Mouse (Mus musculus): ENCODE measurements at regions not wholly inside any gene's neighbourhood (a gene's known extent, or its start where the extent isn't known, plus 50 kb on each side); places are given as distances from the start of the nearest gene placed in this dataset.

DNA sequence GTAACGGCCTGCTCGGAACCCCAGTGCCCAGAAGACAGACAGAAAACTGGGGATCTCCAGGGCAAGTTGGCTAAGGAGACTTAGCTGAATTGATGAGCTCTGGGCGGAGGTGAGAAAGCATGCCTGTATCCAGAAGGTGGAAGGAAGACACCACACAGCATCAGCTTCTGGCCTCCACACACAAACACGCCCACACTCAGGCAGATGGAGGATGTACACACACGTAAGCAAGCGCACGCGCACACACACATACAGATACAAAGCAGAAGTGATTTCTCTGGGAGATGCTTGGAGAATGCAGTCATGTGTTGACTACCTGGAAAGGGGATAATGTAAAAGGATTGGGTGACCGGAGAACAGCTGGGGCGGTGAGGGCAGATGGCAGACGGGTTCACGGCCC, 171.2 kb upstream of the Jarid2 start:
- no peak for DNase-seq (ENCODE audit: low spot score)

- no peak for DNase-seq (ENCODE audit: low spot score)
Observed at GRCm38 (mm10) chr13:44558491-44559177, 170.6 kb upstream of the Jarid2 start.

DNA sequence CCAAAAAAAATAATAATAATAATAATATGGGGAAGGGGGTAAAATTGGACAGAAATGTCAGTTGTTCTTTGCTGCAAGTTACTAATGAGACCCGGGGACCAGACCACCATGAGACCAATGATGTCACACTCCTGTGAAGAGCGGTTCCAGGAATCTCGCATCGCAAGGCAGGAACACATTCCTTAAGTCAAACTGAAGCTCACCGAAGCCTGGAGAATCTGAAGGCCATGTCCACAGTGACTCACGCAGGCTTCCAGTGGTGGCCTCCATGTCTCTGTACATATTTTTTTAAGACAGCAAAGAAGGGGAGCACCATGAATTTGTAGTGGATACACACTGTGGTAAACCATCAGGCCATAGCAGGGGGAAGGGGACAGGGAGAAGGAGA, 170.1 kb upstream of the Jarid2 start:
- DNase-seq (ENCODE audit: low spot score): no peak

DNA sequence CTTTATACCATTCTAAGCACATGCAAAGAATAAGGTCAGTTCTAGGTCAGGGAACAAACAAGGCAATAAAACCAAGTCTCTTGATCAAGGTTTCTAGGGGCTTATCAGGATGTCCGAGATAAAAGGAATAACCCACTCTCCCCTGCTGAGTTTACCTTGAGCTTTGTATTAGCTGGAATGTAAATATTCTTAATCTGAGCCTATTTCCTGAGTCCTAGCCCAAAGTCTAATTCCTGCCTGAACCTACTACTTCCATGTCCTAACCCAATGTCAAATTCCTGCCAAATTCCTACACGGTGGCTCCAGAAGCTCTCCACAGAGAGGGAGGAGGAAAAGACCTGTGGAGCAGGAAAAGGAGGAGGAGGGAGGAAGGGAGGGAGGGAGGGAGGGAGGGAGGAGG, 169.6 kb upstream of the Jarid2 start:
- DNase-seq (ENCODE audit: low spot score): no peak

DNA sequence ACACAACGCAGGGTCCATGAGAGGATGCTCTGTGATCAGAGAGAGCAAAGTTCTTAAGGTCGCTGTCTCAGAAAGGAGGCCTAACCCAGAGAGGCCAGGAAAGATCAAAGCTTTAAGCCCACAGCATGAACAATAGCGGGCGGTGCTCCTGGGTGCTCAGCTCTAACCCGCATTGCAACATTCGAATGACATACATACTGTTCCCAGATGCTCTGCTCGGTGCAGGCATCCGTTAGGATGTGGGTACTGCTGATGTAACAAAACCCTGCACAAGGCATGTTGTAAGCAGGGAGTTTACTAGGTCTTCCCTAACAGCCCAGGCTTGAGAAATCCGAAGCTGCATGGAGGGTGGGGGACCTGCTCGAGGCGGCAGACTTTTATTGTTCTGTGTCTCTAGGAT, 164.6 kb upstream of the Jarid2 start:
- DNase-seq (ENCODE audit: low spot score): no peak

DNA sequence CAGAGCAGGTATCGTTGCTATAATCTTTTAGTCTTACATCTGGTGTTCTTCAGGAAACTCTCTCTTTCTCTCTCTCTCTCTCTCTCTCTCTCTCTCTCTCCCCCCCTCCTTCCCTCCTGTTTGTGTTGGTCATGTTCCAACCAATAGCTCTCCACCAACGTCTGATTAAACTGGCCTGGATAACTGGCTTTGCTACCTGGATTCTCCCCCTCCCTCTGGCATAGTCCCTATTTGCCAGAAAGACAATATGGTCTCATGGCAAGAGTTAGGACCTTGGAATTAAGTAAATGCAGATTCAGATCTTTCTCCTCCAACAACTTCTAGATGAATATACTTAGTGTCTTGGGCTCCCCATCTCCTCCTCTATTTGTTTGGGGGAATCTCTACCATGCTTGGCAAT, 161.6 kb upstream of the Jarid2 start:
- DNase-seq (ENCODE audit: low spot score): no peak

DNA sequence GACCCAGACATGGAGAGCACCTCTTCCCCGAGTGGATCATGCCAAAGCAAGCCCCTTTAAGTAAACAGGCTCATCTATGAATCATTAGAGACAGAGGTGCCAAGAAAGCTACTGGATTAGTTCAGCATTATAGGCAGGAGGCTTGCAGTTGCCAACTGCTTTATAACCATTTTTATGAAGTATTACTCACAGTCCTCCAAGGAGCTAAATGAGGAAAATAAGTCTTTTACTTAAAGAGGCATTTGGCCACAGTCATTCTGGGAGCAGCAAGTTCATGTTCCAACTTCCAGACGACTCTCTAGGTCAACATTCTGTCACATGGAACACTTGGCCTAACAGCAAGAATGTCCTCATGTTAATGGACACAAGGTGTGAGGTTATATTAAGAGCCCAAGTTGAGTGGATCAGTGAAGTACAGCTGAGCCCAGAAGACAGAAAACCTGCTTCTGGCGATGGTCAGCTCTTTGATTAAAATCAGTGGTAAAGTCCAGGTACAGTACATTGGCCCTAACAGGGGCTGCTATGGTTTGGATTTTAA, 160.0 kb upstream of the Jarid2 start:
- no peak for DNase-seq (ENCODE audit: low spot score)

- DNase-seq (ENCODE audit: low spot score): no peak
Observed at GRCm38 (mm10) chr13:44573463-44573862, 155.8 kb upstream of the Jarid2 start.

GRCm38 (mm10) chr13:44579215-44579614, 150.1 kb upstream of the Jarid2 start:
- DNase-seq (ENCODE audit: low spot score): no peak

DNA sequence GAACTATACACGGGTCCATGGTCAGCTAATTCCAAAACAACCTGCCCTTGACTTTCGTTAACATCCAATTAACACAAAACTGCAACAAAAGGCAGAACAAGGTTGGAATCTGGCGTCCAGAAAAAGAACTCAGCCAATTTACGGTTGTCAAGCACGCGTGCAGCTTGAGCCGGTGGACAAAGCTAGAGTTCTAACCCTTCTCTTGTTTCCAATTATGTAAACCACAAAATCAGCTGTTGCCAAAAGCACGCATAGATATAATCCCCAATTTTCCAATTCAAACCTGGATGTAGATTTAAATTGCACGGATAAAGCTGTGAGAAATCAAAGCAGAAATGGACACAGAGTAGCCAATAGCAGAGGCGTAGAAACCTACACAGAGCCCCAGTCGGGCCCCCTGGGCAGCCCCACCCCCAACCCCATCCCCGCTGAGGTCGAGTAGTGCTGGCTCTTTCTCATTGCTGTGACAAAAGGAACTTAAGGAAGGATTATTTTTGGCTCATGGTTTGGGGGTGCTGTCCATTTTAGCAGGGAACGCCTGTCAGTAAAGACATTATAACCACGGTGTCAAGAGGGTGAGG, 149.0 kb upstream of the Jarid2 start:
- DNase-seq (ENCODE audit: low spot score): no peak

GRCm38 (mm10) chr13:44580767-44581166, 148.5 kb upstream of the Jarid2 start:
- no peak for DNase-seq (ENCODE audit: low spot score)

GRCm38 (mm10) chr13:44581947-44582766, 147.1 kb upstream of the Jarid2 start:
- DNase-seq (ENCODE audit: low spot score): no peak

DNA sequence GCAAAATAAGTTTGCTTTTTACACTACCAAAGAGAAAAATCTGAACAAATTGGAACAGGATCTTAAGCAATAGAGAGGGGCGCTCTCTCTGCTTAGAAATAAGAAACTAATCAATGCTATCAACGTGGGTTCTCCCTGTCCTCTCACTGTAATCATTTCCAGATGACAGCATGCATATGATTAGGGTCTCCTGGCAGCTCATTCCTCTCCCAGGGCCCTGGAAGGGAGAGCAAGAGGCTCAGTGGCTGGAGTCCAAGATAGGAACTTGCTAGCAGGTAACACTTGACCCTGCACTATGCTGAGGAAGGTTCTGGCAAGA, 146.5 kb upstream of the Jarid2 start:
- no peak for DNase-seq (ENCODE audit: low spot score)

DNA sequence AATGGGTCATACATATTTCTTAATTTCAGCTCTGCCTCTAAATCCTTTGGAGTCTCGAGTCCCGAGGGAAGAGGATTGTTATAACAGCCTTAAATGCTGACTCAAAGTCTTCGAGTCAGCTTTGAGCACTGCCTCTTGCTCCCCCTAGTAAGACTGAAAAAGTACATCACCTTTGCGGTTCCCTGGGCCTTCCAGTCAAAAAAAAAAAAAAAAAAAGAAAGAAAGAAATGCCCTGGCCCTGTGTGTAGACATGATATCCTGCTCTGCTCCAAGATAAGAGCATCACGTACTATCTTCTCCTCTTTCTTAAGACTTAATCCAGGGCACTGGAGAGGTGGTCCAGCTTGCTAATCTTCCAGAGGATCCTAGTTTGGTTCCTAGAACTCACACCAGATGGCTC, 145.7 kb upstream of the Jarid2 start:
- no peak for DNase-seq (ENCODE audit: low spot score)

- DNase-seq (ENCODE audit: low spot score): no peak
Observed at GRCm38 (mm10) chr13:44584151-44584550, 145.1 kb upstream of the Jarid2 start.

- DNase-seq (ENCODE audit: low spot score): no peak
Observed at GRCm38 (mm10) chr13:44584551-44584950, 144.7 kb upstream of the Jarid2 start.

- no peak for DNase-seq (ENCODE audit: low spot score)
Observed at GRCm38 (mm10) chr13:44587846-44588245, 141.4 kb upstream of the Jarid2 start.

DNA sequence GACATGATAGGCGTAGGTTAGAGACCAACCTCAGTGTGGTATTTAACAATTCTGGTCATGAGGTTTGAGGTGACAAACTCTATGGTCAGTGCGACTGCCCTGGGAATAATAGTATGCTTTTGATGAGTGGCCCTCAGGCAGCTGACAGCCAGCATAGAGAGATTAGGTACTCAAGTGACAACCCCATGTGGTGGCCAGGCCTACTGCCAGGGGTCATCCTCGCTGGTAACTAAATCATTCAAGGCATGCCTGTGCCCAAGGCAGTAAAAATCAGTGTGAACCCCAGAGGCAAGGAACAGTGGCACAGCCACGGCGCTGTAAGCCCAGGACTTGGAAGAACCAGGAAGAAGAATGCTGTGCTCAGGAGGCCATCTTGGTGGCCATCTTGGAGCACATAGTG, 134.6 kb upstream of the Jarid2 start:
- no peak for DNase-seq (ENCODE audit: low spot score)

- no peak for DNase-seq (ENCODE audit: low spot score)
Observed at GRCm38 (mm10) chr13:44597666-44598065, 131.6 kb upstream of the Jarid2 start.

DNA sequence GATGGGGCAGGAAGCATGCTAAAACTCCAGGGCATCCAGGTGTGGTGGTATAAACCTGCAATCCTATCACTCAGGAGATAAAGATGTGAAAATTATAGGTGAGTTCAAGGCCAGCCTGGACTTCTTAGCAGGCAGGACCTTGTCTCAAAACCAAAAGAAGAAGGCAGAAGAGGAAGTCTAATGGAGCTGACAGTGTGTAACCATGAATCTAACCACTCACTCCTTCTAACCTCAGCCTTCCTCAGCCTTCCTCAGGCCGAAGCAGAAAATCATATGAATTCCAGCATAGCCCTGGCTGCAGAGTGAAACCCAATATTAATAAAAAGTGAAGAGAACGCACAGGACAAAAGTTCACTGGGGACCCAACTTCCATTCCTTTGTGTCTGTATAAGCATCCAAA, 128.2 kb upstream of the Jarid2 start:
- no peak for DNase-seq (ENCODE audit: low spot score)

DNA sequence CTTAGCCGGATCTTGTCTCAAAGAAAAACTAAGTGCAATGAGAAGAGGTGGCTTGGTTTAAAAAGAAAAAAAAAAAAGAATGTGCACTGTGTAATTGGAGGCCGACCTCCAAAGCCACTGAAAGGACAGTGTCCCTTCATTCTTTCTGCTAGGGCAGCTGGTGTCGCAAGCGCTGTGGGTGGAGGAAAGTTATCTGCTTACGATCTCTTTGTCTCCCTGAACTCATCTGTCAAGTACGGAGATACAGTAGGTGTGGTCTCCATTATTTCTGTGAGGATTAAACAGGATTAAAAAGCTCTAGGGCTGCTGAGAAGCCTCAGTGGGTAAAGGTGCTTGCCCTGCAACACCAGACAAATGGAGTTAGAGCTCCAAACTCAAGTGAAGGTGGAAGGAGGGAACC, 126.6 kb upstream of the Jarid2 start:
- no peak for DNase-seq (ENCODE audit: low spot score)

DNA sequence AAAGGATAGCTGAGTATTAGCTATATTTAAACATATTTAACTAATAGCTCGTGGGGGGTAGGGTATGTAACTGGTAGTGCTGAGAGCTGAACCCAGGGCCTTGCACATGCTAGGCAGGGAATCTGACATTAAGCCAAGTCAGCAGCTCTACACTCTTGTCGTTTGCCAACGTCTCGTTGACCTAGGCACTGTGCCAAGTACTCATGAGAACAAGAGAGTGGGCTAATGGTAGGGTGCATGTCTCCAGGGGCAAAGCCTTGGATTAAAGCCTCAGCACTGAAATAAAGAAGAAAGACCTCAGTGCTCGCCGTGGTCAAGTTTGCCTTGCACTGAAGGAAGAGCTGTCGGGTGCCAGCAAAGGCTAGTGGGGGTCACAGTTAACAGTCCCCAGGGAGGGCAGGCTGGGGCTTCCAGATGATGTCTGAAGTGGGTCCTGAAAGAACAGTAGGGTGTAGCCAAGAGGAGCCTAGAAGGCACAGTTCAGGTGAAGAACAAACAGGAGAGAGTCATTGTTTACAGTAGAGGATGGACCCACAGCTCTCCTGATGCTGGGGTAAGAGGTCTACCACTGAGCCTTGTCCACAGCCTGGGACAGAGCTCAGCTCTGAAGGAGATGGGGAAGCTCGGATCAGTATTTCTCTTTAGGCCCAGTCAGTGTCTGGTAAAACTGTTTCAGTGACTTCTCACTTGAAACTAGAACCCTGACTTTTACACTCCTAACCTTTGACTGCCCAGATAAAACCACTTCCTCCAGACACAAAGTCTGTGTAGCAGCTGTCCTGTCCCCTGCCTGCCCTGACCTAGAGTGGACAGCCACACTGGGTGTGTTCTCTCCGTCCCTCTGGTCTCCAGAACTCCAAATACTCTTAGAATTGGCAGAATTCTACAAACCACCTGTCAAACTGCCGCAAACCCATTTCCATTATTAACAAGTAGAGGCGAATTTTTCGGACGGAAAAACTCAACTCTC, 121.7 kb upstream of the Jarid2 start:
- no peak for DNase-seq (ENCODE audit: low spot score)

All from c-Kit-positive CD71-positive TER-119-positive erythroid progenitor cells, embryonic 14.5 days (primary cell).